Mouse (Mus musculus): ENCODE measurements at regions not wholly inside any gene's neighbourhood (a gene's known extent, or its start where the extent isn't known, plus 50 kb on each side); places are given as distances from the start of the nearest gene placed in this dataset.

DNA sequence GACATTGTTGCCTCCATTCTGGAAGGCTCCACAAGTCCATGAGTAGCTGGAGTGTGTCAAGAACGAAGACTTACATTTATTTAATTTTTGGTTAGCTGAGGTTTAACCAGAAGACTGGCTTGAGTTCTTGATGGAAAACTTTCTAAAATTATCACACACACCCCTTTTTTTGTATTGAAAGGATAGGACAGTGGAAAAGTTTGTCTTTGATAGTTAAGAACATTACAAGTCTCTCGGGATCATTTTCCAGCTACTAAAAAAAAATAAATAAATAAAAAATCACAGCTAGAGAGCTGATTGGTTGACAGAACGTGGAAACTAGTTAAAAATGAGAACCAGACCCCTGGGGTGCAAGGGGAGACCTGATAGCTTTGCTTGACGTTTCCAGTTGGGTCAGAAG lies 173.6 kb upstream of the Slc38a2 start:
- TF ChIP-seq HCFC1 (IDR thresholded peaks at IDR 0.05; ENCODE audit: borderline replicate concordance, insufficient read depth, low read length), result no peak
- no peak for TF ChIP-seq CHD2 (IDR thresholded peaks at IDR 0.05; ENCODE audit: low read depth, low read length)
- TF ChIP-seq ZNF384 (IDR thresholded peaks at IDR 0.05; ENCODE audit: low read depth, low read length), result no peak
